Mouse (Mus musculus) liver, postnatal 0 days (tissue): ENCODE results near the gene Arid3c. TPM values are rescaled to one million over a fixed set of nuclear protein-coding genes. Genes with fewer than 3 reads are reported as not detected.

Source experiments
- ATAC-seq: fragments of 200-750 bp; cut with Nextera tagmentation; 2 replicates; pipeline ENCODE4 v1.8.0; 2017; ENCODE audit warnings: mild to moderate bottlenecking, moderate library complexity
- DNase-seq: peaks from one replicate; pipeline ENCODE4 v3.0.0-alpha.2; 2016
- H3K27ac ChIP-seq: fragments of 300-500 bp; sonication (generic); 2 replicates; pipeline ENCODE4 v1.5.1; 2014; ENCODE audit warnings: antibody characterized with exemption, moderate library complexity, mild to moderate bottlenecking, low read depth
- H3K27me3 ChIP-seq: fragments of 300-500 bp; sonication (generic); 2 replicates; pipeline ENCODE4 v1.6.1; 2014; ENCODE audit warnings: low read length, control low read depth, mixed read lengths; ENCODE audit not compliant: insufficient read depth
- H3K36me3 ChIP-seq: fragments of 300-500 bp; sonication (generic); replicated peaks from 2 replicates; pipeline ENCODE4 v1.6.1; 2014; ENCODE audit warnings: mild to moderate bottlenecking, control low read depth, low read length, moderate library complexity, mixed read lengths; ENCODE audit not compliant: insufficient read depth
- H3K4me1 ChIP-seq: fragments of 300-500 bp; sonication (generic); 2 replicates; pipeline ENCODE4 v1.6.1; 2014; ENCODE audit warnings: antibody characterized with exemption, mild to moderate bottlenecking, control low read depth; ENCODE audit not compliant: insufficient read depth
- H3K4me2 ChIP-seq: fragments of 300-500 bp; sonication (generic); 2 replicates; pipeline ENCODE4 v1.6.1; 2014; ENCODE audit warnings: low read depth, mild to moderate bottlenecking, low read length, moderate library complexity, mixed read lengths
- H3K4me3 ChIP-seq: fragments of 300-500 bp; sonication (generic); 2 replicates; pipeline ENCODE4 v1.5.1; 2014; ENCODE audit warnings: low read depth, low read length
- H3K9ac ChIP-seq: fragments of 300-500 bp; sonication (generic); replicated peaks from 2 replicates; pipeline ENCODE4 v1.6.1; 2014; ENCODE audit warnings: mild to moderate bottlenecking, moderate library complexity
- H3K9me3 ChIP-seq: fragments of 300-500 bp; sonication (generic); 2 replicates; pipeline ENCODE4 v1.6.1; 2016; ENCODE audit warnings: mild to moderate bottlenecking, control low read depth, low read length, mixed read lengths
- CTCF ChIP-seq: sonication (generic); IDR thresholded peaks from 2 replicates; pipeline ENCODE4 v1.5.1; 2016; ENCODE audit warnings: antibody characterized with exemption, low read depth
- EP300 ChIP-seq: IDR thresholded peaks from 2 replicates; pipeline ENCODE4 v1.6.1; 2016; ENCODE audit warnings: antibody characterized with exemption, low read depth, mild to moderate bottlenecking
- WGBS: fragments of 180-500 bp; shearing (Covaris S2); extraction: QIAGEN DNeasy Blood & Tissue Kit; methylation state at CpG from one replicate; pipeline ENCODE4 v1.1.7; 2014; ENCODE audit not compliant: insufficient replicate concordance; 5-methylcytosine and 5-hydroxymethylcytosine counted together
- polyA plus RNA-seq: library from polyadenylated mRNA; unstranded; fragments of >200 nt; fragmentation: Nextera tagmentation; extraction: Ambion mirVana; gene quantifications from 2 replicates; pipeline ENCODE4 v1.2.1, GENCODE M21; 2015

The Arid3c gene
- polyA plus RNA-seq, 1 experiment from 2014 or later = not detected

GRCm38 (mm10) chr4:41745021-41745420, 14.1 kb upstream of the Arid3c start:
- Histone ChIP-seq H3K9me3 (peaks cover 6% of the 10 kb centered on the region), H3K27ac (peak overlapping the region; percentile 66), H3K4me1 (peaks cover 15% of the 10 kb centered on the region), H3K27me3 (no peaks in the 10 kb centered on the region), H3K4me2 (no peak overlapping the region), H3K4me3 (no peak overlapping the region), H3K9ac (no peak overlapping the region), H3K36me3 (no peaks in the 10 kb centered on the region)
- DNase-seq = no peak
- TF ChIP-seq EP300 = peak; percentile 30; the same call in 1 of the 2 replicates
- TF ChIP-seq CTCF = no peak
- ATAC-seq = no peak
- WGBS = 43% methylated on average over 1 of the region's 1 CpGs

DNA sequence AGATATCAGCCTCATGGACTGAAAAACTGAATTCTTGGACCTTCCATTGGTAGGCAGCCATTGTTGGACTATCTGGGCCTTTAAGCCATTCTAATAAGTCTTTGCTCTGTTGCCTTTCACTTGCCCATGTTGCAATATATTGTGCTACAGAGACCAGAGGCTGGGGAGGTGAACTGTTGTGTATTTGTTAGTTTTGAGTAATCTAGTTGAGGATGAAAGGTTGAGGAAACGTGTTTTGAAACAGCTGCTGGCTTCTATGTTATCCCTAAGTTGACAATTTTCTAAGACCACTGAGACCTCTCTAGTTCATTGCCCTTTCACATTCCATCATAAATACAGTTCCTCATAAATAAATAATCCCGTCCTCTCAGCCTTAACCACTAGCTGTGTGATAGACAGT, 13.2 kb upstream of the Arid3c start:
- peak overlapping the region; percentile 66 for H3K27ac ChIP-seq
- H3K4me1 ChIP-seq = peaks cover 22% of the 10 kb centered on the region
- H3K9me3 ChIP-seq = peaks cover 6% of the 10 kb centered on the region
- H3K9ac ChIP-seq = no peak overlapping the region
- no peaks in the 10 kb centered on the region for H3K27me3 ChIP-seq
- H3K4me3 ChIP-seq = no peak overlapping the region
- 58% methylated on average over 2 of the region's 2 CpGs for WGBS
- ATAC-seq (peak; percentile 28; the same call in 1 of the 2 replicates), DNase-seq (no peak)
- H3K36me3 ChIP-seq = no peaks in the 10 kb centered on the region; the same call in 1 of the 2 replicates
- no peak overlapping the region for H3K4me2 ChIP-seq
- TF ChIP-seq EP300 (no peak), CTCF (no peak)

GRCm38 (mm10) chr4:41741158-41741560, 10.2 kb upstream of the Arid3c start:
- H3K4me1 ChIP-seq = peaks cover 22% of the 10 kb centered on the region

DNA sequence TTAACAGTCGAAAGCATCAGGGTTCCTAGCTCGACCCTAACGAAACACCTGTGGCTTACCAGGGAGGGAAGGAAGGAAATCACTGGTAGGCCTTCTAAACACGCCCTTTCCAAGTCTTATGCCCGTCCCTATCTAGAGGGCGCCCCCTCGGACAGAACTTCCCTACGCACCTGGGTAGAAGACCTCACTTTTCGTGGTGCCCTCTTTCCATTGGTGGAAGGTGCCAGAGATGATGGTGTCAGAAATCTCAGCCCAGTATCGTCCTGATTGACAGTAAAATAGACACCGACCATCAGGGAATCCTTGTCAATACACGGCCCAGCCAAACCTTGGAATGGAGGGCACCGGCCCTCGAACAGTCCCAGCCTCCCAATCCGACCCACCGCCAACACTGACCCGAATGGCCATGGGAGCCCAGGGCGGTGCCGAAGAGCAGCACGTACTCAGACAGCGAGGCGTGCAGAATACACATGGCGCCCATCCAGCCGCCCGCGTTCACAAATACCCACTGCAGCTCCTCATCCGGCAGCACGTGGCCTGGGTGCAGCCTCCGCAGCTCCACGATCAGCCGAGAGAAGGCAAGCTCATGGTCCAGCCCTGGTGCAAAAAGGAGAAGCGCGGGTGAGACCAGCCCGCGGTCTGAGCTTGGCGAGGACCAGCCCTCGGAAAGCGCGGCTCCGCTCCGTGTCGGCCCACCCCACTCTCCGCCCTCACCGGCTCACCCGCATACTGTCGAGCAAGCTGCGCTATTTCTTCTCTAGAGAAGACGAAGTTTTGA, 9.6 kb upstream of the Arid3c start:
- DNase-seq = no peak

More at GRCm38 (mm10) chr4:41741158-41741560, 10.2 kb upstream of the Arid3c start:
- H3K27ac ChIP-seq = peak overlapping the region; percentile 87
- TF ChIP-seq CTCF (peak; percentile 28), EP300 (no peak)
- peak; percentile 94 for ATAC-seq
- H3K9ac ChIP-seq = peak overlapping the region; percentile 59
- H3K4me3 ChIP-seq = peak overlapping the region; percentile 65
- H3K4me2 ChIP-seq = peak overlapping the region; percentile 91
- under 1% methylated on average over 27 of the region's 27 CpGs for WGBS
- H3K9me3 ChIP-seq = no peaks in the 10 kb centered on the region; the same call in none of the 2 replicates
- H3K27me3 ChIP-seq = no peaks in the 10 kb centered on the region
- peak; percentile 90 for DNase-seq
- H3K36me3 ChIP-seq = peaks cover 5% of the 10 kb centered on the region

GRCm38 (mm10) chr4:41739260-41739659, 8.3 kb upstream of the Arid3c start:
- Histone ChIP-seq H3K36me3 (peaks cover 5% of the 10 kb centered on the region), H3K27ac (no peak overlapping the region), H3K4me3 (no peak overlapping the region), H3K27me3 (no peaks in the 10 kb centered on the region), H3K9me3 (no peaks in the 10 kb centered on the region), H3K9ac (no peak overlapping the region), H3K4me1 (peaks cover 22% of the 10 kb centered on the region), H3K4me2 (0 out of 2 replicates have a peak overlapping the region, but pooled peaks have one; percentile 91)
- ATAC-seq = no peak
- TF ChIP-seq CTCF (no peak), EP300 (no peak)
- no peak for DNase-seq
- WGBS = 92% methylated on average over 13 of the region's 13 CpGs

More for the DNA sequence above, 9.6 kb upstream of the Arid3c start:
- Histone ChIP-seq H3K36me3 (peaks cover 5% of the 10 kb centered on the region), H3K9ac (peak overlapping the region; percentile 59), H3K4me3 (peak overlapping the region; percentile 65), H3K27me3 (no peaks in the 10 kb centered on the region), H3K4me1 (peaks cover 22% of the 10 kb centered on the region), H3K27ac (peak overlapping the region; percentile 87), H3K4me2 (peak overlapping the region; percentile 91), H3K9me3 (no peaks in the 10 kb centered on the region)
- peak; percentile 74 for ATAC-seq
- TF ChIP-seq CTCF = peak; percentile 27; the same call in 1 of the 2 replicates
- TF ChIP-seq EP300 = no peak
- under 1% methylated on average over 48 of the region's 48 CpGs for WGBS

DNA sequence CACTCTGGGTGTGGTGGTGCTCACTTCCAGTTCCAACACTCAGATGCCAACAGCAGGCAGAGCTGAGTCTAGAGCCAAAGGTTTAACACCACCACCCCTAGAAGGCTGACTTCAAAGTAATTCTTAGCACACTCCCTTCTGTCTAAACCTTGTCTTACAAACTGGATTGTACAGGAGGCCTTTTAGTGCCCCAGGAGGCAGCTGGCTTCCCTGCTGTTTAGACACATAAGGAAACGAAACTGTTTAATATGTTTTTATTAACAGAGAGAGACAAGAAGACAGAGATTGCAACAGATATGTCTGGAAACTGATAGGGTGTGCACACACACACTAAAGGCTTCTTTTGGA, 7.3 kb upstream of the Arid3c start:
- Histone ChIP-seq H3K27me3 (peaks cover 4% of the 10 kb centered on the region; the same call in 1 of the 2 replicates), H3K36me3 (peaks cover 5% of the 10 kb centered on the region), H3K27ac (no peak overlapping the region), H3K9me3 (no peaks in the 10 kb centered on the region), H3K4me2 (no peak overlapping the region), H3K4me1 (peaks cover 22% of the 10 kb centered on the region), H3K9ac (no peak overlapping the region), H3K4me3 (no peak overlapping the region)
- TF ChIP-seq EP300 = no peak
- TF ChIP-seq CTCF = no peak
- no peak for DNase-seq
- ATAC-seq = no peak
- WGBS = 63% methylated on average over 1 of the region's 1 CpGs
